Mouse (Mus musculus): ENCODE data around the gene Dtx3.
"Not testable (repeated sequence)": the region's sequence is repeated elsewhere in the genome, so short reads cannot be mapped to it uniquely, and the experiment has no call there.

The Dtx3 gene

GRCm38 (mm10) chr10:127205373-127205772 is 9.8 kb upstream of the Dtx3 start:
- no peak for DNase-seq (ENCODE audit: low spot score in 2 of 2)

DNA sequence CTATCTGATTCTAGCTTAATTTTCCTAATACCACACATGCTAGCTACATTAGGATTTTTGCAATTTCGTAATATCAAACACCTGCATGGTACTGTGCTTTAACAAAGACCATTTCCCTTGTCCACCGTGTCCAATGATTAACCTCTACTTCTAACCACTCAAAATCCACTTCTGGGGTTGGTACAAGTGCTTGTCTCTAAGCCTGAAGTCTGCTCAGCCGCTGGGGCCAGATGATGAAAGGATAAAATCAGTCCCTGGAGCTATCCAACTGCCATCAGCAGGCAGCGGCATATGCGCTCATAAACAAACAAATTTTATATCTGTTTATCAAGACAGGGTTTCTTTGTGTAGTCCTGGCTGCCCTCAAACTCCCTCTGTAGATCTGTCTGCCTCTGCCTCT is 9.1 kb upstream of the Dtx3 start:
- no peak for DNase-seq (ENCODE audit: low spot score in 2 of 2)

DNA sequence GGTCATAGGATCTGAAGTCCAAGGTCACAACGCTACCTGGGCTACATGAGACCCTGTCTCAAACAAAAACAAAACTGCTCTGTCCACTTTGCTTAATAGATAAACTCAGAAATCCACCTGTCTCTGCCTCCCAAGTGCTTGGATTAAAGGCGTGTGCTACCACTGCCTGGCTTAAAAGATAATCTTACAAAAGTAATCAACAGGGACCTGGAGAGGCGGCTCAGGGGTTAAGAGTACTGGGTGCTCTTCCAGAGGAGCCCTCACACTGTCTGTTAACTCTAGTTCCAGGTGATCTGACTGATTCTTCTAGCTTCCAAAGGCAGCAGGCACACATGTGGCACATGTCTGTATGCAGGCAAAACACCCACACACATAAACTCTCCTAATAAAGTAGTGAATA is 7.6 kb upstream of the Dtx3 start:
- DNase-seq (ENCODE audit: low spot score in 2 of 2), result no peak

- no peak for DNase-seq (ENCODE audit: low spot score in 2 of 2)
Observed at GRCm38 (mm10) chr10:127200279-127200678, 4.8 kb upstream of the Dtx3 start.

- no peak for DNase-seq (ENCODE audit: low spot score in 2 of 2)
Observed at GRCm38 (mm10) chr10:127199474-127199873, 3.9 kb upstream of the Dtx3 start.

- DNase-seq (ENCODE audit: low spot score in 2 of 2), result no peak
Observed at GRCm38 (mm10) chr10:127199068-127199467, 3.5 kb upstream of the Dtx3 start.

- no peak for DNase-seq (ENCODE audit: low spot score in 2 of 2)
Observed at GRCm38 (mm10) chr10:127198492-127198891, 3.0 kb upstream of the Dtx3 start.

- DNase-seq (ENCODE audit: low spot score in 2 of 2), result no peak
Observed at GRCm38 (mm10) chr10:127197505-127198110, 2.1 kb upstream of the Dtx3 start.

DNA sequence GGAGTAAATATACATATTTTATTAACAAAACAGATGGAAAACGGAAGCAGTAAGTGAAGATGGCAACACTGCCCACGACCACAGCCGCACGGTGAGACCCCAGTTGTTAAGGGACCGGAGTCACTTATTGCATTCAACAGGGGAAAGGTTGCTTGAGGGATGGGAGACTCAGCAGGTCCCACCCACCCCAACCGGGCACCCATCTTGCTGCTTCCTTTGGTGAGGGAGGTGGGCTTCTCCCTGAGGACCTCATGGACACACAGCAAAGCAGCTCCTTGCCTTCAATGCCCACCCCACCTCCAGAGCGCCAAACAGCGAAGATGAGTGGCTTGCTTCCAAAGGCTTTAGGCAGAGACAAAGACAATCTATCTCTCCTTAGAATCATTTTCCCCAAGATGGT is 1.6 kb upstream of the Dtx3 start:
- no peak for DNase-seq (ENCODE audit: low spot score in 2 of 2)

- DNase-seq (ENCODE audit: low spot score in 2 of 2), result no peak
Observed at GRCm38 (mm10) chr10:127196392-127196791, 864 bp upstream of the Dtx3 start.

GRCm38 (mm10) chr10:127194428-127195327 is 850 bp downstream of the Dtx3 start:
- DNase-seq (ENCODE audit: low spot score in 2 of 2), result no peak

DNA sequence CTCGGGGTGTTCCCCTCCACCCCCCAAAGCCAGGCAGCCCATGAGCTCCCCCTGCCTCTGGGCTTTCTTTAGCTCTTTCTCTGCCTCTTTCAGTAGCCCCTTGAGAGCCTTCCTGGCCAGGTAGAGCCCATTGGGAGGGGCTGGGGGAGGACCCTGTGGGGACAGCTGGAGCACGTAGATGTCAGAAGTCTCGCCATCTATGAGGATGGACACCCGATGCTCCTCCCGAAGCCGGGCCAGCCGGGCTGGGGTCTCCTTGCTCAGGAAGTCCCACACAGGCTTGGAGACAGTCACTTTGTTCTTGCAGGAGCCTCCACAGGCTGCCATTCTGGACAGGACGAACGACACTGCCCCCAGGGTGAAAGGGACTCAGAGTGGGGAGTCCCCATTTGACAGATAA is 2.5 kb downstream of the Dtx3 start:
- DNase-seq (ENCODE audit: low spot score in 2 of 2), result no peak

DNA sequence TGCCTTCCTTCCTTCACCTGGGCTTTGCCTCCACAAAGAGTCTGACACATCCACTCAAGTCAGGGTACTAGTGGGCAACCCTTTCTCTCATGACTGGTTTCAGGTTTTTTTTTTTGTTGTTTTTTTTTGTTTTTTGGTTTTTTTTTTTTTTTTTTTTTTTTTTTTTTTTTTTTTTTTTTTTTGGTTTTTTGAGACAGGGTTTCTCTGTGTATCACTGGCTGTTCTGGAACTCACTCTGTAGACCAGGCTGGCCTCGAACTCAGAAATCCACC is 3.5 kb downstream of the Dtx3 start:
- not testable (repeated sequence) for DNase-seq (ENCODE audit: low spot score in 2 of 2)

DNA sequence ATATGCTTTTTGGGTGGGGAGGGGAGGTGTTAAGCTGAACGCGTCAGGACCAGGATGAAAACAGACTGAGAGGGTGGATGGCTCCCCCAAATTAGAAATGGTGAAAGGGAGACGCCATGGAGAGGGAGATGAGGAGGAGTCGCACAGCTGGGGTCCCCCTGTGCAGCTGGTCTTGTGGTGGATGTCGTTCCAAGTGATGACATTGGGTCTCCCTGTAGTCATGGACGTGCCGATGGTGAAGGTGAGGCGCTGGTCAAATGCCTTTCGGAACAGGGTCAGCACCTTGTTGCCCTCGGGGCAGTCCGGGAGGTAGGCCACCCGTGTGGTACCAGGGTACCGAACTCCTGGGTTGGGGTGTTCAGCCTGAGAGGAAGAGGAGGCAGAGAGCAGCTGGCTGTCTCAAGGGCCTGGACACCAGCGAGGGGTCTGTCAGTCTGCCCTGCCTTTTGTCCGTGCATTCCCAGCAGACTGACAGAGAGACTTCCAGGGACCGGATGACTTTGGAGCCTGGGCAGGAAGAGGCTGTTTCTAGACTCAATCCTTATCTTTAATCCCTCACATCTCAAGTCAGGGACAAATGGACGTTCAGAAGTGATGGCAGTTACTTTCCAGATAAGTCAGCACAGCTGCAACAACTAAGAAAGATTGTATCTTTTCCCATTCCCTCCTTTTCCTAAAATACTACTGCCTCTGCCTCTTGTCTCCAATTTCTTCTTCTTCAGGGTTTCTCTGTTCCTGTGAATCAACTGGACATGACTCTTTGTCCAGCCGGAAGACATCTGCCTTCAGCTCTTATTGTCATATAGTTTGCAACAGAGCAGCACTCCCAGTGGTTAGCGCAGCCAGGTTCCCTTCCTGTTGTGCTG is 4.1 kb downstream of the Dtx3 start:
- DNase-seq (ENCODE audit: low spot score in 2 of 2), result no peak

- no peak for DNase-seq (ENCODE audit: low spot score in 2 of 2)
Observed at GRCm38 (mm10) chr10:127190398-127191190, 4.9 kb downstream of the Dtx3 start.

DNA sequence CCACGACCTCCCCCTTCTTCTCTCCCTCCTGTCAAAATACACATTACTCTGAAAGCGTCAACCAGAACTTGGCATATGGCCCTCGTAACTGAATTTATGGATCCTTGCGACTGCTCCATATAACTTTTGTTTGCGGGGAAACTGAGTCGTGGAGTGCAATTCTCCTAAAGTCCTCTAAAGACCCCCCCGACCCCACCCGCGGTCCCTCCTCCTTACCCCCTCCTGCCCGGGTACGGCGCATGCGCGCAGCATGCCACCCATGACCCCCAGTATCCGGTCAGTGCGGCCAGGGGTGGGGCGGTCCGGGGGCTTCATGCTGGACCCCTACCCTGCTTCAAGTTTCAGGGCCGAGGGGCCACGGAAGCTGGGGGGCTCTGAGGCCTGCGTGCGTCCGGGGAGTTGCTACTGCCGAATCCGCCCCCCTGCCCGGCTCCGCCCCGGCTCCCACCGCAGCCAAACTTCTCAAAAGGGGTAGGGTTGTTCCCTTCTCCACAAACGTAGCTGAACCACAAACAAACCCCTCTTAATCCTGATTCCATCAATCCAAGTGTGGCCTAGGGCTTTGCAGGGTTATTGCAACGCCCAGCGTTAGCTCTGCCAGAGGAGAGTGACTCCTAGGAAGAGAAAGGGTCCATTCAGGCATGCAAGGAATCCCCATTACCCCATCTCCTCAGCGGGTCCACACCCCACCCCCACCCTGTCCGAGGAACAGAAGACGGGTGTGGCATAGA is 5.7 kb downstream of the Dtx3 start, which contains the start of gene Arhgef25:
Arhgef25 (minus strand) TSS at position 433 of the 731 bp plus-strand sequence.
- no peak for DNase-seq (ENCODE audit: low spot score in 2 of 2)

- no peak for DNase-seq (ENCODE audit: low spot score in 2 of 2)
Observed at GRCm38 (mm10) chr10:127189116-127189650, 6.3 kb downstream of the Dtx3 start.

GRCm38 (mm10) chr10:127188465-127189115 is 6.9 kb downstream of the Dtx3 start:
- DNase-seq (ENCODE audit: low spot score in 2 of 2), result no peak

GRCm38 (mm10) chr10:127188079-127188453 is 7.5 kb downstream of the Dtx3 start:
- DNase-seq (ENCODE audit: low spot score in 2 of 2), result no peak

GRCm38 (mm10) chr10:127187371-127188078 is 8.0 kb downstream of the Dtx3 start:
- DNase-seq (ENCODE audit: low spot score in 2 of 2), result no peak
